Mouse (Mus musculus): ENCODE measurements around the gene Fstl1.

GRCm38 (mm10) chr16:37796270-37796669 is 19.6 kb downstream of the Fstl1 start:
- no peak for TF ChIP-seq TCF12 (IDR thresholded peaks at IDR 0.05; ENCODE audit: low read depth, low read length)
- no peak for TF ChIP-seq CTCF (conservative IDR thresholded peaks at IDR 0.05 in 1 of 2, IDR thresholded peaks at IDR 0.05 in 1 of 2; ENCODE audit: low read depth in 2 of 2, low read length in 2 of 2)
- no peak for TF ChIP-seq USF1 (IDR thresholded peaks at IDR 0.05; ENCODE audit: low read depth, low read length)
- TF ChIP-seq MYC (IDR thresholded peaks at IDR 0.05; ENCODE audit: low read depth, low read length) = no peak
- TF ChIP-seq ETS1 (conservative IDR thresholded peaks at IDR 0.05; ENCODE audit: low read depth, low read length) = no peak
- TF ChIP-seq NELFE (IDR thresholded peaks at IDR 0.05; ENCODE audit: low read depth, low read length) = no peak
- no peak for TF ChIP-seq POLR2A (IDR thresholded peaks at IDR 0.05; ENCODE audit: low read depth, low read length)
- no peak for TF ChIP-seq MAFK (IDR thresholded peaks at IDR 0.05; ENCODE audit: insufficient replicate concordance, low read length)
- TF ChIP-seq CHD1 (IDR thresholded peaks at IDR 0.05; ENCODE audit: low read depth, low read length) = no peak
- no peak for TF ChIP-seq UBTF (IDR thresholded peaks at IDR 0.05; ENCODE audit: low read depth, low read length)
- TF ChIP-seq ZKSCAN1 (IDR thresholded peaks at IDR 0.05; ENCODE audit: borderline replicate concordance, low read depth, low read length) = no peak
- no peak for TF ChIP-seq ZNF384 (IDR thresholded peaks at IDR 0.05; ENCODE audit: low read depth, low read length)
